Mouse (Mus musculus) liver, embryonic 14.5 days (tissue): ENCODE results near the gene Rftn1. TPM values are rescaled to one million over a fixed set of nuclear protein-coding genes. Genes with fewer than 3 reads are reported as not detected.

ENCODE experiments used
- ATAC-seq: fragments of 200-750 bp; cut with Nextera tagmentation; 2 replicates; pipeline ENCODE4 v1.8.0; 2017; ENCODE audit warnings: moderate number of reproducible peaks, mild to moderate bottlenecking, moderate library complexity; ENCODE audit not compliant: insufficient read depth
- DNase-seq, 3 experiments: peaks; one replicate each; pipeline ENCODE4 v3.0.0-alpha.2; 2012 to 2013; ENCODE audit warnings: low read depth in 3 of 3, low spot score in 3 of 3
- H3K27ac ChIP-seq: fragments of 300-500 bp; sonication (generic); 2 replicates; pipeline ENCODE4 v1.5.1; 2014; ENCODE audit warnings: moderate library complexity, mild to moderate bottlenecking, control low read depth, inconsistent platforms
- H3K27me3 ChIP-seq: fragments of 300-500 bp; sonication (generic); 2 replicates; pipeline ENCODE4 v1.6.1; 2014; ENCODE audit warnings: mild to moderate bottlenecking, low read length, moderate library complexity; ENCODE audit not compliant: control insufficient read depth, insufficient read depth
- H3K36me3 ChIP-seq: fragments of 300-500 bp; sonication (generic); replicated peaks from 2 replicates; pipeline ENCODE4 v1.6.1; 2014; ENCODE audit warnings: low read depth; ENCODE audit not compliant: control insufficient read depth, insufficient read depth
- H3K4me1 ChIP-seq, 2 experiments: fragments of 200-500 bp in 1 of 2; fragments of 300-500 bp in 1 of 2; sonication (generic) in 1 of 2; replicated peaks; 2 replicates each; pipeline ENCODE4 v1.6.1; 2012 to 2014; ENCODE audit warnings: antibody characterized with exemption in 1 of 2, inconsistent platforms in 1 of 2, low read length in 1 of 2; ENCODE audit not compliant: control insufficient read depth in 2 of 2, insufficient read depth in 2 of 2
- H3K4me2 ChIP-seq: fragments of 300-500 bp; sonication (generic); 2 replicates; pipeline ENCODE4 v1.6.1; 2014; ENCODE audit warnings: low read depth, mild to moderate bottlenecking, control low read depth, moderate library complexity
- H3K4me3 ChIP-seq, 2 experiments: fragments of 200-500 bp in 1 of 2; fragments of 300-500 bp in 1 of 2; sonication (generic) in 1 of 2; 2 replicates each; pipeline ENCODE4 v1.5.1; 2012 to 2014; ENCODE audit warnings: low read depth in 2 of 2, low read length in 2 of 2, mild to moderate bottlenecking in 2 of 2, control low read depth in 1 of 2, inconsistent platforms in 1 of 2, moderate library complexity in 1 of 2; ENCODE audit not compliant: insufficient read depth in 1 of 2
- H3K9ac ChIP-seq: fragments of 300-500 bp; sonication (generic); replicated peaks from 2 replicates; pipeline ENCODE4 v1.6.1; 2014; ENCODE audit warnings: mild to moderate bottlenecking, control low read depth, moderate library complexity
- H3K9me3 ChIP-seq: fragments of 300-500 bp; sonication (generic); 2 replicates; pipeline ENCODE4 v1.6.1; 2016; ENCODE audit warnings: low read length, mixed read lengths; ENCODE audit not compliant: control insufficient read depth
- CTCF ChIP-seq: IDR thresholded peaks from 2 replicates; pipeline ENCODE4 v1.5.1; 2016; ENCODE audit warnings: antibody characterized with exemption, low read depth, control low read depth
- EP300 ChIP-seq: IDR thresholded peaks from 2 replicates; pipeline ENCODE4 v1.6.1; 2016; ENCODE audit warnings: antibody characterized with exemption, low read depth
- WGBS: fragments of 180-500 bp; shearing (Covaris S2); extraction: QIAGEN DNeasy Blood & Tissue Kit; methylation state at CpG from one replicate; pipeline ENCODE4 v1.1.7; 2014; ENCODE audit not compliant: insufficient replicate concordance; 5-methylcytosine and 5-hydroxymethylcytosine counted together
- polyA plus RNA-seq, 2 experiments: library from polyadenylated mRNA; depleted of rRNA in 1 of 2; stranded (reverse) in 1 of 2; unstranded in 1 of 2; fragments of >200 nt; fragmentation: Nextera tagmentation in 1 of 2; extraction: Ambion mirVana in 1 of 2; gene quantifications; 2 replicates each; pipeline versions ENCODE4 v1.2.1 to v1.2.3; 2012 to 2014

Gene Rftn1
- polyA plus RNA-seq, 2 experiments, result 2.2 to 3.2 TPM

DNA sequence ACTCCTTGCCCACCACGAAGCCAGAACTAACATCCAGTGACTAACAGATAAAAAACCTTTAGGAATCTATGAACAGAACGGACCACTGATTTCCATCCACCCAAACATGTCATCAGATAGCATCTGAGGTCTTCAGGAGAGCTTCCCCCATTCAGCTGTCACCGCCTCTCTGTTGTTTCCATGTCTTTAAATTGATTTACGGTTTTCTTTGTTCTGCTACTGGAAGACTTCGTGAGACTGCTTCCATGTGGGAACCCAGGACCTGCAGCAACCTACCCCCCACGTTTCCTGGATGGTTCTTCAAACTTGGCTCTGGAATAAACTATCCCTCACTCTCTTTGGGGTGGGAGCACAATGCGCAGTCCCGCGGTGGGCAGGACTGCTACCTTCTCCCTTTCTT, 175.8 kb downstream of the Rftn1 start:
- Histone ChIP-seq H3K9ac (no peak overlapping the region), H3K27me3 (no peaks in the 10 kb centered on the region), H3K36me3 (no peaks in the 10 kb centered on the region), H3K4me1 (peaks cover 28 to 40% of the 10 kb centered on the region in 2 experiments), H3K9me3 (no peaks in the 10 kb centered on the region), H3K4me3 (no peak overlapping the region), H3K4me2 (no peak overlapping the region), H3K27ac (no peak overlapping the region)
- ATAC-seq (no peak), DNase-seq (no peak)
- WGBS, result 65% methylated on average over 9 of the region's 9 CpGs
- TF ChIP-seq EP300, result no peak
- no peak for TF ChIP-seq CTCF

- DNase-seq, result no peak
- Histone ChIP-seq H3K4me3 (no peak overlapping the region), H3K27ac (no peak overlapping the region), H3K27me3 (no peaks in the 10 kb centered on the region), H3K4me2 (no peak overlapping the region), H3K9ac (no peak overlapping the region; the same call in 1 of the 2 replicates), H3K36me3 (no peaks in the 10 kb centered on the region), H3K9me3 (no peaks in the 10 kb centered on the region), H3K4me1 (peaks cover 20 to 31% of the 10 kb centered on the region in 2 experiments)
- WGBS, result 68% methylated on average over 2 of the region's 2 CpGs
- no peak for TF ChIP-seq EP300
- no peak for ATAC-seq
Observed at GRCm38 (mm10) chr17:50013848-50014247, 176.6 kb downstream of the Rftn1 start.

DNA sequence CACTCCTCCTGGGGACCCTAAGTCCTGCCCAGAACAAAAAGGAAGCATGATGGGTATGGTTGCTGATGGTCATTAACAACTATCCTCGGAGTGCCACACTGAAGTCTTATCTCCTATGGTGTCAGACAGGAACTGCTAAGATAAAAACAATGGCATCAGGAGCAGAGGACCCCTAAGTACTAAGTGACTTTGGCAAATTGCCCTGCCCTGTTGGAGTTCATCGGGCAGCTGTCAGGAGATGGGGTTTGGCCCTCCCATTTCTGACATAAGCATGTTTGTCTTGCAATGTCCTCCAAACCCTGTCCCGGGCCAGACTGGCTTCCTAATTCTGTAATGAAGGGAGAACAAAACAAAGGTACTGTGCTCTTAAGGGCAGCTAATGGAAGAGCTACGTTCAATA, 180.4 kb downstream of the Rftn1 start:
- TF ChIP-seq EP300 (no peak), CTCF (no peak)
- H3K9ac ChIP-seq, result no peak overlapping the region
- no peak overlapping the region for H3K4me2 ChIP-seq
- WGBS, result 34% methylated on average over 4 of the region's 4 CpGs
- peaks cover 6 to 26% of the 10 kb centered on the region in 2 experiments; a peak in 3 of 4 replicates for H3K4me1 ChIP-seq
- H3K4me3 ChIP-seq, result no peak overlapping the region
- H3K36me3 ChIP-seq, result no peaks in the 10 kb centered on the region
- no peak for DNase-seq
- no peaks in the 10 kb centered on the region for H3K9me3 ChIP-seq
- H3K27me3 ChIP-seq, result no peaks in the 10 kb centered on the region
- ATAC-seq, result no peak
- H3K27ac ChIP-seq, result no peak overlapping the region

DNA sequence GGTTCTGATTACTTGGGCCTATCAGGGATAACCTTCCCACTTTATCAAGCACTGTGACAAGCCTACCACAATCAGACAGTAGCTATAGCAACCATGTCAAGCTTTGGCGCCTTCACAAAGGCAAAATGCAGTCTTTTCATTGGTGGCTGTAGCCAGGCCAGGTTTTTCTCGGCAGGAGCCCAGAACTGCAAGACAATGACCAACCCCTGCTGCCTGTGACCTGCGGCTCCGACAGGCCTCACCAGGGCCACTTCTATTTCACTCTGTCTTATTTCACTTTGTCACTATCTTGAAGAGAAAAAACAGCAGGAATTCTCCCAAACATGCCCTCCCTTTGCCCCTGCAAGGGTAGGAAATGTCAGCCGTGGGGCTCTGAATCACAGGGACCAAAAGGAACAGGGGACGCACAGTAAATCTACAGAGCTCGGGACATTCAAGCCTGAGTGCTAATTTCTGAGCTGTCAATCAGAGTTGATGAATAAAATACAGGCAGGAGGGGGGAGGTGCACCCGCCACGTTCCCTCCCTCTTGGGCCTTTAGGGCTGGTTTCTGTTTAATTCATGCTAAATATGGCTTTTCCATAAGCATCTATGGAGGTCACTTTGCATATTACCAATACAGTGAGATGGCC, 183.6 kb downstream of the Rftn1 start:
- H3K9me3 ChIP-seq, result no peaks in the 10 kb centered on the region
- H3K4me2 ChIP-seq, result no peak overlapping the region
- H3K4me3 ChIP-seq, result no peak overlapping the region
- no peak overlapping the region for H3K27ac ChIP-seq
- H3K36me3 ChIP-seq, result no peaks in the 10 kb centered on the region
- WGBS, result 53% methylated on average over 9 of the region's 9 CpGs
- H3K27me3 ChIP-seq, result no peaks in the 10 kb centered on the region
- H3K4me1 ChIP-seq, result peaks cover 6 to 21% of the 10 kb centered on the region in 2 experiments; a peak in 3 of 4 replicates
- ATAC-seq (no peak), DNase-seq (no peak)
- H3K9ac ChIP-seq, result no peak overlapping the region
- no peak for TF ChIP-seq CTCF
- TF ChIP-seq EP300, result no peak

DNA sequence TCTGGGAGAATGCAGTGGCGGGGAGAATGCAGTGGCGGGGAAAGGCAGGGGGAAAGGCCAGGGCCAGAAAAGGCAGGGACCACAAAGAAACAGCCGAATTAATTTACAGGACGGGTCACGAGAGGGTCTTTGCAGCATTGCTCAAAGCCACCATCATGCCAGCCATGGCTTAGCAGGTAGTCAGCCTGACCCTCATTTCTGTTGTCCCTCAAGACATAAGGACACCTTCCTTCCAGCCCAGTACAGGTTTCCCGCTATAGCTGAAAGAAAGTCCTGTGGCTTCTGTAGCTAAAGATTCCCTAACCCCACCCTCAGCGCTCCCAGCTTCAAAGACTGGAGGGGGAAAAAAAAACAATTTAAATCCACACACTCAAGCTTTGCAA, 184.1 kb downstream of the Rftn1 start:
- TF ChIP-seq EP300, result no peak
- TF ChIP-seq CTCF, result no peak
- DNase-seq (no peak), ATAC-seq (no peak)
- no peak overlapping the region for H3K9ac ChIP-seq
- 74% methylated on average over 7 of the region's 7 CpGs for whole genome bisulfite sequencing
- no peaks in the 10 kb centered on the region for H3K27me3 ChIP-seq
- H3K9me3 ChIP-seq, result no peaks in the 10 kb centered on the region
- H3K4me1 ChIP-seq, result peaks cover 6 to 21% of the 10 kb centered on the region in 2 experiments; a peak in 3 of 4 replicates
- no peak overlapping the region for H3K27ac ChIP-seq
- H3K4me3 ChIP-seq, result no peak overlapping the region
- H3K4me2 ChIP-seq, result no peak overlapping the region
- no peaks in the 10 kb centered on the region for H3K36me3 ChIP-seq
